Mouse (Mus musculus) skeletal muscle tissue, postnatal 0 days (tissue): Measurements from ENCODE around the gene Ppm1g. TPM values are rescaled to one million over a fixed set of nuclear protein-coding genes. Genes with fewer than 3 reads are reported as not detected.

Source experiments
- polyA plus RNA-seq: library from polyadenylated mRNA; unstranded; fragments of >200 nt; fragmentation: Nextera tagmentation; extraction: Ambion mirVana; gene quantifications from 2 replicates; pipeline ENCODE4 v1.2.1, GENCODE M21; 2015

Gene Ppm1g
- 37.5 and 45.6 TPM in 2 replicates for polyA plus RNA-seq

GRCm38 (mm10) chr5:31220448-31221303 lies at the start of gene Ppm1g:
Ppm1g (minus strand) TSS chr5:31220687.

GRCm38 (mm10) chr5:31251541-31252101 lies 31.1 kb upstream of the Ppm1g start, which contains the start of gene Krtcap3:
Krtcap3 (plus strand) TSS chr5:31251691.

GRCm38 (mm10) chr5:31240637-31241521 lies 20.4 kb upstream of the Ppm1g start, which contains the start of the genes Nrbp1 and Gm9970:
Nrbp1 (plus strand) TSS chr5:31240864.
Gm9970 (minus strand) TSS chr5:31241232.

GRCm38 (mm10) chr5:31201742-31202590 lies 18.5 kb downstream of the Ppm1g start, which contains the start of gene Zfp513:
Zfp513 (minus strand) TSS chr5:31202303.

GRCm38 (mm10) chr5:31192939-31193630 lies 27.4 kb downstream of the Ppm1g start, which contains the start of the genes Snx17 and Eif2b4:
Snx17 (plus strand) TSS chr5:31193227.
Eif2b4 (minus strand) TSS chr5:31193430.

GRCm38 (mm10) chr5:31179766-31180630 lies 40.5 kb downstream of the Ppm1g start, which contains the start of the genes Gm29609 and Gtf3c2:
Gm29609 (minus strand) TSS chr5:31179911.
Gtf3c2 (minus strand) TSS chr5:31180144.

GRCm38 (mm10) chr5:31154152-31154553 lies 66.3 kb downstream of the Ppm1g start, which contains the start of gene Mpv17:
Mpv17 (minus strand) TSS chr5:31154251.

Other genes starting within 250 kb of the Ppm1g start
- 262 and 282 TPM in 2 replicates for gene Atraid, start 172.4 kb downstream of the Ppm1g start, polyA plus RNA-seq
- gene Slc5a6, start 171.8 kb downstream of the Ppm1g start, polyA plus RNA-seq: 10.1 and 11.2 TPM in 2 replicates
- gene Cad, start 165.9 kb downstream of the Ppm1g start, polyA plus RNA-seq: 6.1 and 6.4 TPM in 2 replicates
- not detected in 2 replicates for gene Dnajc5g, start 114.4 kb downstream of the Ppm1g start, polyA plus RNA-seq
- 0.08 TPM in 1 of 2 replicates, not detected in the other for gene Slc30a3, start 112.5 kb downstream of the Ppm1g start, polyA plus RNA-seq
- gene Trim54, start 104.0 kb downstream of the Ppm1g start, polyA plus RNA-seq: 210 and 232 TPM in 2 replicates
- gene Ucn, start 81.9 kb downstream of the Ppm1g start, polyA plus RNA-seq: 1.1 TPM in 2 replicates
- gene Mpv17, start 66.4 kb downstream of the Ppm1g start, polyA plus RNA-seq: 62.8 and 67.1 TPM in 2 replicates
- 0.51 and 0.68 TPM in 2 replicates for gene Gm29609, start 40.8 kb downstream of the Ppm1g start, polyA plus RNA-seq
- 20.8 and 21.8 TPM in 2 replicates for gene Gtf3c2, start 40.5 kb downstream of the Ppm1g start, polyA plus RNA-seq
- 96.4 and 109 TPM in 2 replicates for gene Snx17, start 27.5 kb downstream of the Ppm1g start, polyA plus RNA-seq
- gene Eif2b4, start 27.3 kb downstream of the Ppm1g start, polyA plus RNA-seq: 61.4 and 74.4 TPM in 2 replicates
- 3.6 and 6.5 TPM in 2 replicates for gene Zfp513, start 18.4 kb downstream of the Ppm1g start, polyA plus RNA-seq
- 95.9 and 102 TPM in 2 replicates for gene Nrbp1, start 20.2 kb upstream of the Ppm1g start, polyA plus RNA-seq
- gene Gm9970, start 20.5 kb upstream of the Ppm1g start, polyA plus RNA-seq: 0.87 TPM in 2 replicates
- 0.74 and 1.2 TPM in 2 replicates for gene Krtcap3, start 31.0 kb upstream of the Ppm1g start, polyA plus RNA-seq
- gene Ift172, start 70.4 kb upstream of the Ppm1g start, polyA plus RNA-seq: 10.1 and 11.2 TPM in 2 replicates
- gene Fndc4, start 75.4 kb upstream of the Ppm1g start, polyA plus RNA-seq: 14.3 and 18.7 TPM in 2 replicates
- gene Gckr, start 76.8 kb upstream of the Ppm1g start, polyA plus RNA-seq: 0.19 and 0.22 TPM in 2 replicates
- 15.9 and 17.5 TPM in 2 replicates for gene Zfp512, start 231.7 kb upstream of the Ppm1g start, polyA plus RNA-seq